Mouse (Mus musculus): ENCODE results near the gene Slc26a9.

- TF ChIP-seq CTCF (IDR thresholded peaks at IDR 0.05; ENCODE audit: extremely low read depth, insufficient read depth, low read length) (no peak), POLR2A (IDR thresholded peaks at IDR 0.05; ENCODE audit: extremely low read depth, insufficient read depth, low read length) (no peak)
Observed at GRCm38 (mm10) chr1:131747761-131748160, 3.9 kb downstream of the Slc26a9 start.

Measured in cortical plate, adult 2 months (tissue).